Mouse (Mus musculus): Measurements from ENCODE around the gene Tctex1d2. TPM values are rescaled to one million over a fixed set of nuclear protein-coding genes. Genes with fewer than 3 reads are reported as not detected.

Tctex1d2 gene
- polyA plus RNA-seq, 1 experiment from 2014 or later: 34.1 TPM

GRCm38 (mm10) chr16:32469404-32470105 lies 50.1 kb downstream of the Tctex1d2 start:
- 86% methylated on average over 5 of the region's 5 CpGs for WGBS

DNA sequence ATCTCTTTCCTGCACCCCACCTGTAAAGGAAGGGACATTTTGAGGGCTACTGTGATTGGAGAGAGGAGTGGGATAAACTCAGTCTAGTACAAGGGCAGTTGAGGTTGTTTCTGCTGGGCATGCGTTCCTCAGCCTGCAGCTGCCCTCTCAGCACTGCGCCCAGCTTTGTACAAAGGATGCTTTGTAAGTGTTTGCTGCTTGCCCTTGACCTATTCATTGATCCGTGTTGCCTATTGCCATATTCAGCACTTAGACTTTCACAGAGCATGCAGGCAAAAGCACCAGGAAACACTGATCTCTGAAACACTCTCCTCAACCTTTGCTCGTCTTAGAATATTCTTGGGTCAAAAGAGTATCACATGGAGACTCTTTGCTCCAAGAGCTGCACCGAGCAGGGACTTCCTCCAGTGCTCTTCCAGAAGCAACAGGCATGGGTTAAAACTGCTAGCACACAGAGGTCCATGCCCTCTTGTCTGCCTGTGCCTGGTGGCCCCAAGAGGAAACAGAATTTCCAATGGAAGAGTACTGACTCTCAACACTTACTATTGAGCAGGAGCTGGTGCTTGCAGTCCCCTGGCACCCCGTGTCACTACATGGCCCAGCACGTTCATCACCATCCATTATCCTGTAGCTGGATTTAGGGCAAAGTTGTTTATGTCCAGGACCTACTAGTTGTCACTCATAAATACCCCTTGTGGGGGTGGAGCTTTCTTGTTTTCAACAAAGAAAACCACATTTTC lies 52.9 kb downstream of the Tctex1d2 start:
- no peak overlapping the region for H3K4me3 ChIP-seq (replicated peaks; ENCODE audit: low read depth, low read length)
- H3K9me3 ChIP-seq (ENCODE audit: control insufficient read depth, low read length): no peaks in the 10 kb centered on the region
- no peak overlapping the region for H3K4me2 ChIP-seq (ENCODE audit: low read length)
- no peak overlapping the region for H3K27ac ChIP-seq (replicated peaks; ENCODE audit: low read depth, low read length)
- H3K9ac ChIP-seq (replicated peaks; ENCODE audit: low read length): no peak overlapping the region
- no peak for DNase-seq
- no peaks in the 10 kb centered on the region for H3K4me1 ChIP-seq (ENCODE audit: control insufficient read depth, insufficient read depth, low read length)
- H3K27me3 ChIP-seq (ENCODE audit: control insufficient read depth, insufficient read depth, low read length): no peaks in the 10 kb centered on the region
- no peak for ATAC-seq (ENCODE audit: low FRiP score, low TSS enrichment)
- WGBS: 80% methylated on average over 7 of the region's 7 CpGs
- H3K36me3 ChIP-seq (ENCODE audit: control insufficient read depth, insufficient read depth, low read length): peaks cover 52% of the 10 kb centered on the region

More at GRCm38 (mm10) chr16:32469404-32470105, 50.1 kb downstream of the Tctex1d2 start:
- Histone ChIP-seq H3K4me1 (ENCODE audit: control insufficient read depth, insufficient read depth, low read length) (no peaks in the 10 kb centered on the region), H3K9ac (replicated peaks; ENCODE audit: low read length) (no peak overlapping the region), H3K36me3 (ENCODE audit: control insufficient read depth, insufficient read depth, low read length) (peaks cover 62% of the 10 kb centered on the region), H3K4me3 (replicated peaks; ENCODE audit: low read depth, low read length) (no peak overlapping the region), H3K27me3 (ENCODE audit: control insufficient read depth, insufficient read depth, low read length) (no peaks in the 10 kb centered on the region), H3K4me2 (ENCODE audit: low read length) (no peak overlapping the region), H3K9me3 (ENCODE audit: control insufficient read depth, low read length) (no peaks in the 10 kb centered on the region), H3K27ac (replicated peaks; ENCODE audit: low read depth, low read length) (no peak overlapping the region)
- DNase-seq (no peak), ATAC-seq (ENCODE audit: low FRiP score, low TSS enrichment) (no peak)

GRCm38 (mm10) chr16:32477315-32477714 lies 57.8 kb downstream of the Tctex1d2 start:
- Histone ChIP-seq H3K36me3 (ENCODE audit: control insufficient read depth, insufficient read depth, low read length) (peaks cover 10% of the 10 kb centered on the region), H3K4me1 (ENCODE audit: control insufficient read depth, insufficient read depth, low read length) (no peaks in the 10 kb centered on the region), H3K4me2 (ENCODE audit: low read length) (no peak overlapping the region), H3K27ac (replicated peaks; ENCODE audit: low read depth, low read length) (no peak overlapping the region), H3K4me3 (replicated peaks; ENCODE audit: low read depth, low read length) (no peak overlapping the region), H3K9me3 (ENCODE audit: control insufficient read depth, low read length) (no peaks in the 10 kb centered on the region), H3K27me3 (ENCODE audit: control insufficient read depth, insufficient read depth, low read length) (no peaks in the 10 kb centered on the region), H3K9ac (replicated peaks; ENCODE audit: low read length) (no peak overlapping the region)
- DNase-seq: no peak
- WGBS: 92% methylated on average over 6 of the region's 6 CpGs
- no peak for ATAC-seq (ENCODE audit: low FRiP score, low TSS enrichment)

Other genes with a start within 250 kb of the Tctex1d2 start
- not detected in 2 replicates for gene Bex6, start 239.9 kb upstream of the Tctex1d2 start, polyA plus RNA-seq (2014; fragmentation: Nextera tagmentation; extraction: Ambion mirVana)
- 15.0 and 15.6 TPM in 2 replicates for gene Fbxo45, start 172.5 kb upstream of the Tctex1d2 start, polyA plus RNA-seq (2014; fragmentation: Nextera tagmentation; extraction: Ambion mirVana)
- gene Wdr53, start 172.5 kb upstream of the Tctex1d2 start, polyA plus RNA-seq (2014; fragmentation: Nextera tagmentation; extraction: Ambion mirVana): 12.8 and 15.6 TPM in 2 replicates
- gene Smco1, start 148.2 kb upstream of the Tctex1d2 start, polyA plus RNA-seq (2014; fragmentation: Nextera tagmentation; extraction: Ambion mirVana): not detected in 2 replicates
- 22.0 and 25.7 TPM in 2 replicates for gene Rnf168, start 142.2 kb upstream of the Tctex1d2 start, polyA plus RNA-seq (2014; fragmentation: Nextera tagmentation; extraction: Ambion mirVana)
- gene Ubxn7, start 87.4 kb upstream of the Tctex1d2 start, polyA plus RNA-seq (2014; fragmentation: Nextera tagmentation; extraction: Ambion mirVana): 29.1 and 30.0 TPM in 2 replicates
- gene Tm4sf19, start 19.2 kb upstream of the Tctex1d2 start, polyA plus RNA-seq (2014; fragmentation: Nextera tagmentation; extraction: Ambion mirVana): not detected in 2 replicates
- gene Pcyt1a, start 11.2 kb downstream of the Tctex1d2 start, polyA plus RNA-seq (2014; fragmentation: Nextera tagmentation; extraction: Ambion mirVana): 34.9 and 57.0 TPM in 2 replicates
- 0.16 TPM in 1 of 2 replicates, not detected in the other for gene Slc51a, start 68.2 kb downstream of the Tctex1d2 start, polyA plus RNA-seq (2014; fragmentation: Nextera tagmentation; extraction: Ambion mirVana)
- not detected in 2 replicates for gene Zdhhc19, start 76.6 kb downstream of the Tctex1d2 start, polyA plus RNA-seq (2014; fragmentation: Nextera tagmentation; extraction: Ambion mirVana)
- 31.8 and 69.8 TPM in 2 replicates for gene Tfrc, start 189.2 kb downstream of the Tctex1d2 start, polyA plus RNA-seq (2014; fragmentation: Nextera tagmentation; extraction: Ambion mirVana)
- gene Tnk2, start 224.2 kb downstream of the Tctex1d2 start, polyA plus RNA-seq (2014; fragmentation: Nextera tagmentation; extraction: Ambion mirVana): 15.5 and 17.6 TPM in 2 replicates